Mouse (Mus musculus): ENCODE measurements around the gene Gpr55.

DNA sequence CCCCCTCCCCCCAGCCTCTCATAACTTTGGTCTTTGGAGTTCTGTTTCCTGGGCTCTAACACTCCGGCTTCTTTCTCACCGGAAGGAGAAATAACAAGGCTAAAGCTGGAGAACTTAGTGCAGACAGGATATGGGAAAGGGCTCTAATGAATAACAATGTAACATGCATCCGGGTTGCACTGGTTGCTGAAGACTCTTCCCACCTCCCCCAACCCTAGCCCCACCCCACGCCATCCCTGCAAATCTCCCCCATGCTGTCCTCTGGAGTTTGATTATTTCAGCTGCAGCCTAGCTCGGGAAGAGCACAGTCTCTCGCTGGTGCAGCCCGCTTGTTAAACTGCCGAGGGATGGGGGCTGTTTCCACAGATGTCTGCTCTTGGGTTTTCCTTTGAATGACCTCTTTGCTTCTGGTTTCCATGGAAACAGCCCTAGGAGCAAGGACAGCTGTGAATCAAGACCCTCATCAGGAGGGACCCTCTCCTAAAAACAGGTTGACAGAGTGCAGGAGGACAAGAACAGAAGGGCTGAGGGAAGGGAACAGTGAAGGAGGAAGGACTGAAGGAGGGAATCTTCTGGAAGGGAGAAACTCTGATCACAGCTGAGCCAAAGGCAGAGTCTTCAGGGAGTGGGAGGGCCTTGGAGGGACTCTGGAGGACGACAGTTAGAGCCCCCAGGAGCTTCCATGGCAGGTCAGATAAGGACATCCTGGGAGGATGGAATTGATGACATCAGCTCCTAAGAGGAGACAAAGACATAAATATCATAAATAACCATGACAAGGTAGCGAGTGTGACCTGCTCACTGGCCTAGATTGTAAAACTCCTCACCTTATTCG lies 27.0 kb downstream of the Gpr55 start:
- TF ChIP-seq CTCF (conservative IDR thresholded peaks at IDR 0.05; ENCODE audit: low read length) = no peak
- TF ChIP-seq NANOG (IDR thresholded peaks at IDR 0.05; ENCODE audit: borderline replicate concordance, low read length) = no peak

All from E14TG2a.4 (cell line).